Mouse (Mus musculus) megakaryocyte, embryonic 14.5 days (primary cell): Measurements from ENCODE around the gene Alg9.

Source experiments
- FLI1 ChIP-seq: IDR thresholded peaks from 2 replicates; pipeline ENCODE4 v1.6.1; 2012; ENCODE audit warnings: low read length, inconsistent platforms, mixed read lengths
- GATA1 ChIP-seq: IDR thresholded peaks from 3 replicates; pipeline ENCODE4 v1.6.1; 2012; ENCODE audit warnings: mixed read lengths, low read length, inconsistent platforms, borderline replicate concordance

GRCm38 (mm10) chr9:50740867-50741784, 33.7 kb upstream of the Alg9 start:
- TF ChIP-seq GATA1 (no peak), FLI1 (no peak)
